Mouse (Mus musculus) neural tube, embryonic 15.5 days (tissue): ENCODE results near the gene Sv2a. TPM values are rescaled to one million over a fixed set of nuclear protein-coding genes. Genes with fewer than 3 reads are reported as not detected.
A peak's percentile ranks its signal among the peaks of the same experiment; 100 is the strongest.
"Not testable (repeated sequence)": the region's sequence is repeated elsewhere in the genome, so short reads cannot be mapped to it uniquely, and the experiment has no call there.

Experiments
- ATAC-seq: fragments of 200-750 bp; cut with Nextera tagmentation; 2 replicates; pipeline ENCODE4 v1.8.0; 2017; ENCODE audit warnings: mild to moderate bottlenecking, moderate TSS enrichment, moderate library complexity; ENCODE audit not compliant: low FRiP score
- H3K27ac ChIP-seq: fragments of 300-500 bp; sonication (generic); replicated peaks from 2 replicates; pipeline ENCODE4 v1.5.1; 2015; ENCODE audit warnings: mild to moderate bottlenecking, inconsistent platforms
- H3K27me3 ChIP-seq: fragments of 300-500 bp; sonication (generic); replicated peaks from 2 replicates; pipeline ENCODE4 v1.6.1; 2015; ENCODE audit warnings: inconsistent platforms
- H3K36me3 ChIP-seq: fragments of 300-500 bp; sonication (generic); 2 replicates; pipeline ENCODE4 v1.6.1; 2015; ENCODE audit warnings: inconsistent platforms
- H3K4me1 ChIP-seq: fragments of 300-500 bp; sonication (generic); 2 replicates; pipeline ENCODE4 v1.6.1; 2015; ENCODE audit warnings: inconsistent platforms
- H3K4me2 ChIP-seq: fragments of 300-500 bp; sonication (generic); 2 replicates; pipeline ENCODE4 v1.6.1; 2015; ENCODE audit warnings: inconsistent platforms, mild to moderate bottlenecking, moderate library complexity
- H3K4me3 ChIP-seq: fragments of 300-500 bp; sonication (generic); replicated peaks from 2 replicates; pipeline ENCODE4 v1.5.1; 2015; ENCODE audit warnings: mild to moderate bottlenecking, inconsistent platforms
- H3K9ac ChIP-seq: fragments of 300-500 bp; sonication (generic); replicated peaks from 2 replicates; pipeline ENCODE4 v1.6.1; 2015; ENCODE audit warnings: mild to moderate bottlenecking, inconsistent platforms
- H3K9me3 ChIP-seq: fragments of 300-500 bp; sonication (generic); replicated peaks from 2 replicates; pipeline ENCODE4 v1.6.1; 2016; ENCODE audit warnings: inconsistent platforms
- WGBS: fragments of 180-500 bp; shearing (Covaris S2); methylation state at CpG from one replicate; pipeline ENCODE4 v1.1.7; 2015; ENCODE audit warnings: mixed read lengths; 5-methylcytosine and 5-hydroxymethylcytosine counted together
- polyA plus RNA-seq: library from polyadenylated mRNA; unstranded; fragments of >200 nt; fragmentation: Nextera tagmentation; extraction: Ambion mirVana; gene quantifications from 2 replicates; pipeline ENCODE4 v1.2.1, GENCODE M21; 2015

The Sv2a gene
- polyA plus RNA-seq, 1 experiment from 2014 or later: 136 TPM

GRCm38 (mm10) chr3:96198601-96199251, 17.8 kb downstream of the Sv2a start:
- Histone ChIP-seq H3K4me2 (peak overlapping the region; percentile 99), H3K4me3 (peak overlapping the region; percentile 77; the same call in 1 of the 2 replicates), H3K4me1 (peaks cover 16% of the 10 kb centered on the region), H3K36me3 (peaks cover 19% of the 10 kb centered on the region)
- not testable (repeated sequence) for H3K27me3 ChIP-seq, ATAC-seq, H3K27ac ChIP-seq, H3K9ac ChIP-seq, H3K9me3 ChIP-seq
- WGBS: 32% methylated on average over 8 of the region's 8 CpGs

GRCm38 (mm10) chr3:96199731-96200130, 18.8 kb downstream of the Sv2a start:
- peaks cover 9% of the 10 kb centered on the region for H3K36me3 ChIP-seq
- WGBS: 92% methylated on average over 2 of the region's 2 CpGs
- peaks cover 16% of the 10 kb centered on the region for H3K4me1 ChIP-seq

GRCm38 (mm10) chr3:96207819-96208218, 26.9 kb downstream of the Sv2a start:
- Histone ChIP-seq H3K27me3 (no peaks in the 10 kb centered on the region), H3K4me2 (no peak overlapping the region), H3K9me3 (no peaks in the 10 kb centered on the region), H3K9ac (no peak overlapping the region), H3K4me1 (no peaks in the 10 kb centered on the region), H3K27ac (no peak overlapping the region), H3K36me3 (no peaks in the 10 kb centered on the region), H3K4me3 (no peak overlapping the region)
- WGBS: 86% methylated on average over 3 of the region's 3 CpGs
- no peak for ATAC-seq

More at GRCm38 (mm10) chr3:96199731-96200130, 18.8 kb downstream of the Sv2a start:
- ATAC-seq: no peak
- no peak overlapping the region for H3K27ac ChIP-seq
- no peaks in the 10 kb centered on the region; the same call in 1 of the 2 replicates for H3K27me3 ChIP-seq
- H3K9ac ChIP-seq: no peak overlapping the region
- no peaks in the 10 kb centered on the region for H3K9me3 ChIP-seq
- no peak overlapping the region for H3K4me3 ChIP-seq
- H3K4me2 ChIP-seq: no peak overlapping the region

GRCm38 (mm10) chr3:96209242-96209641, 28.3 kb downstream of the Sv2a start:
- WGBS: 33% methylated on average over 15 of the region's 15 CpGs

GRCm38 (mm10) chr3:96219191-96219641, 38.3 kb downstream of the Sv2a start:
- peak overlapping the region; percentile 91 for H3K4me2 ChIP-seq
- H3K4me1 ChIP-seq: peaks cover 31% of the 10 kb centered on the region
- peak overlapping the region; percentile 99 for H3K27ac ChIP-seq
- peak overlapping the region; percentile 67 for H3K4me3 ChIP-seq
- no peaks in the 10 kb centered on the region for H3K9me3 ChIP-seq
- under 1% methylated on average over 12 of the region's 12 CpGs for WGBS
- peak; percentile 55 for ATAC-seq
- peak overlapping the region; percentile 59 for H3K9ac ChIP-seq
- no peaks in the 10 kb centered on the region for H3K27me3 ChIP-seq
- no peaks in the 10 kb centered on the region for H3K36me3 ChIP-seq

More at GRCm38 (mm10) chr3:96209242-96209641, 28.3 kb downstream of the Sv2a start:
- Histone ChIP-seq H3K4me3 (no peak overlapping the region), H3K9me3 (no peaks in the 10 kb centered on the region), H3K27ac (no peak overlapping the region), H3K27me3 (no peaks in the 10 kb centered on the region), H3K4me2 (no peak overlapping the region), H3K9ac (no peak overlapping the region), H3K4me1 (no peaks in the 10 kb centered on the region), H3K36me3 (no peaks in the 10 kb centered on the region)
- no peak for ATAC-seq

- peak within 1 kb of the TSS; percentile 99 for H3K27ac ChIP-seq
- H3K4me3 ChIP-seq: peak within 1 kb of the TSS; percentile 67
- WGBS: under 1% methylated on average over 37 of the region's 37 CpGs
- H3K4me1 ChIP-seq: peaks cover 33% of the 10 kb centered on the region
- H3K27me3 ChIP-seq: no peaks in the 10 kb centered on the region
- H3K36me3 ChIP-seq: no peaks in the 10 kb centered on the region
- peak within 1 kb of the TSS; percentile 75 for H3K9ac ChIP-seq
- no peaks in the 10 kb centered on the region for H3K9me3 ChIP-seq
- H3K4me2 ChIP-seq: peak within 1 kb of the TSS; percentile 91
- peak; percentile 93 for ATAC-seq
Observed at GRCm38 (mm10) chr3:96219661-96220130, 38.7 kb downstream of the Sv2a start, which contains the start of the genes Bola1 and Hist2h2ab. Gene Bola1 (minus strand): TSS chr3:96219709. Gene Hist2h2ab (plus strand): TSS chr3:96219865.

DNA sequence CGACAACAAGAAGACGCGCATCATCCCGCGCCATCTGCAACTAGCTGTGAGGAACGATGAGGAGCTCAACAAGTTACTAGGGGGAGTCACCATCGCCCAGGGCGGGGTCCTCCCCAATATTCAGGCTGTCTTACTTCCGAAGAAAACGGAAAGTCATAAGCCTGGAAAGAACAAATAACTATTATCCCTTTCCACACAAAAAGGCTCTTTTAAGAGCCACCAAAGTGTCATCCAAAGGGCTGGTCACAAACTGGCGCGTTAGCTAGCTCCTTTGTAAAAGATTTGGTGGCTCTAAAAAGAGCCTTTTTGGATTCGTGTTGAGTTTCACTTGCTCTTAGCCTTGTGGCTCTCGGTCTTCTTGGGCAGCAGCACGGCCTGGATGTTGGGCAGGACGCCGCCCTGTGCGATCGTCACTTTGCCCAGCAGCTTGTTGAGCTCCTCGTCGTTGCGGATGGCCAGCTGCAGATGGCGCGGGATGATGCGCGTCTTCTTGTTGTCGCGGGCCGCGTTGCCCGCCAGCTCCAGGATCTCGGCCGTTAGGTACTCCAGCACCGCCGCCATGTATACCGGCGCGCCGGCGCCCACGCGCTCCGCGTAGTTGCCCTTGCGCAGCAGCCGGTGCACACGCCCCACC, 39.3 kb downstream of the Sv2a start:
- peak overlapping the region; percentile 75 for H3K9ac ChIP-seq
- H3K36me3 ChIP-seq, ATAC-seq, H3K27me3 ChIP-seq, H3K9me3 ChIP-seq: not testable (repeated sequence)
- peak overlapping the region; percentile 91 for H3K4me2 ChIP-seq
- peak overlapping the region; percentile 67 for H3K4me3 ChIP-seq
- peak overlapping the region; percentile 99 for H3K27ac ChIP-seq
- peaks cover 34% of the 10 kb centered on the region for H3K4me1 ChIP-seq
- 0% methylated on average over 31 of the region's 47 CpGs for WGBS

DNA sequence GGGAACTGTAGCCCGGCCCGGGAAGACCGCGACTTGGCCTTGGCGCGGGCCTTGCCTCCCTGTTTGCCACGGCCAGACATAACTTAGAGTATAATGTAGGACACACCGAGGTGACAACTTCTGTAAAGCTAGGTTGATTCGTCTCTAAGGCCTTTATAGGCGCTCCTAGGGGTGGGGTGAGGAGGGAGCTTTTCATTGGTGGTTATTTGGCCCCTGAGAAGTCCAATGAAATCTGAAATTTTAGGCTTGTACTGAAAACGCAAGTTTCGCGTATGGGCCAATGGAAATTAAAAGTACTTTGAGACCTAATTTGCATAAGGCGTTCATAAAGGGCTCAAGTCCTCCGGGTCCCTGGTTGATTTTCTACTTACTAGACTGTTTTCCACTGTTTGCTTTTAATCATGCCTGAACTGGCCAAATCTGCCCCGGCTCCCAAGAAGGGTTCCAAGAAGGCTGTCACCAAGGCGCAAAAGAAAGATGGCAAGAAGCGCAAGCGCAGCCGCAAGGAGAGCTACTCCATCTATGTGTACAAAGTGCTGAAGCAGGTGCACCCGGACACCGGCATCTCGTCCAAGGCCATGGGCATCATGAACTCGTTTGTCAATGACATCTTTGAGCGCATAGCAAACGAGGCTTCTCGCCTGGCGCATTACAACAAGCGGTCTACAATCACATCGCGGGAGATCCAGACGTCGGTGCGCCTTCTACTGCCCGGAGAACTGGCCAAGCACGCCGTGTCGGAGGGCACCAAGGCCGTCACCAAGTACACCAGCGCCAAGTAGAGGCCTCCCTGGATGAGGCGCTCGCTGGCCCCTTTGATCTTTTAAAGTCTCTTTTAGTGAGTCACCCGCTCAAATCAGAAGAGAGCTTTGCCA, 40.1 kb downstream of the Sv2a start, which contains the start of the genes Hist2h2ac and Hist2h2be:
Gene Hist2h2ac, minus strand, starts transcription at position 116 of the 875 bp plus-strand sequence.
Gene Hist2h2be, plus strand, starts transcription at position 355 of the 875 bp plus-strand sequence.
- Histone ChIP-seq H3K9me3 (no peaks in the 10 kb centered on the region), H3K9ac (peak within 1 kb of the TSS; percentile 75), H3K4me1 (peaks cover 36% of the 10 kb centered on the region), H3K4me3 (peak within 1 kb of the TSS; percentile 67), H3K27me3 (no peaks in the 10 kb centered on the region), H3K36me3 (no peaks in the 10 kb centered on the region), H3K27ac (peak within 1 kb of the TSS; percentile 99), H3K4me2 (peak within 1 kb of the TSS; percentile 91)
- peak; percentile 82 for ATAC-seq
- WGBS: under 1% methylated on average over 43 of the region's 43 CpGs

DNA sequence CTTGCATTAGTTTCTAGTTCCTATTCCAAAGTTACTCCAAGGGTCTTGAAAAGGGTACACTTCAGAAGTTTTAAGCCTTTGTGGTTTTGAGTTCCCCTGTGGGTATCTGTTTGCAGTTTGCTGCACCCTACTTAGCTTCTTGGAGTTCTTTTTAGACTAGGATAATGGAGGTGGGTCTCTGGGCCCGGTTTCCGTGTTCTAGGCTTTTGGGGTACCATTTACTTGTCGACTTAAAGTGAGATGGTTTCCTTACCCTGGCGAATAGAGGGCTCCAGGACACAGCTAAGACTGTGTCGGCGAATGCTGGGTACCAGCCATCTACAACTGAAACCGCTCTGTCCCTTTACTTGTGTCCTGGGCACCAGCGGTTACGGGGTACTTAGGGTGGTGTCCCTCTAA, 40.7 kb downstream of the Sv2a start:
- Histone ChIP-seq H3K4me2 (peak overlapping the region; percentile 91), H3K4me1 (peaks cover 36% of the 10 kb centered on the region), H3K27ac (peak overlapping the region; percentile 99), H3K9me3 (no peaks in the 10 kb centered on the region), H3K4me3 (peak overlapping the region; percentile 67), H3K36me3 (no peaks in the 10 kb centered on the region), H3K27me3 (no peaks in the 10 kb centered on the region), H3K9ac (peak overlapping the region; percentile 75)
- ATAC-seq: no peak
- WGBS: 15% methylated on average over 9 of the region's 9 CpGs

DNA sequence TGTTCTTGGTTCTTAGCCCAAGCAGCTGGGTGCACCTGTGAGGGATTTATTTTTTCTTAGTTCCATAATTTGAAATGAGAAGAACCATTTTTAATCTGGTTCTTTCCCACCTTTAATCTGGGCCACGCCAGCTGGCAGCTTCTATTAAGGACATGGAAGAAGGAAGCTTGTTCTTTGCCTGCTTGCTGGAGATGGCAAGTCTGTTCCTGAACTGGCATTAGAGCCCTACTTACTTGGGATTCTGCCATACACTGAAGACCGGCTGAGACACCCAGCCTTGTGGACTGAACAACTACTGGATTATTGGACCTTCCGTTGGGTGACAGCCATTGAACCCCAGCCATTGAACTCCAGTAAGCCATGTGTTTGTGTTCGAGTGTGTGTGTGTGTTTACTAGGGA, 41.8 kb downstream of the Sv2a start:
- 89% methylated on average over 4 of the region's 4 CpGs for WGBS
- 0 out of 2 replicates have a peak overlapping the region, but pooled peaks have one; percentile 67 for H3K4me3 ChIP-seq

DNA sequence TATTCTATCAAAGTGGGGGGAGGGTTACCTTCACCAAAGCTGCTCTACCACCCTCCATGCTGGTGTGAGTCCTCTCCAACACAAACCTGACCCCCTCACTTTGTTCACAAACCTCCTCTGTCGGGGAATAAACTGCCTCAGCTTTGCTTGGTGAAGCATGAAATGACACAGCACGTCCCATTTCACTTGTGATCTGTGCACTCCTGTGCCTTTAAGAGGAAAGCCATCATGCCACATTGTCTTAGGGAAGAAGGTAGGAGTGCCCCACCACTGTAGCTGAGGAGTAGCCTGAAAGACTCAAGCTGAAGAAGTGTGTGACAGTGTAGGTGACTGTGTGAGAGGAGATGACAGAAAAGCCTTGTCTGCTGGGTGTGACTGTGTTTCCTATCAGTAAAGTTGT, 44.5 kb downstream of the Sv2a start:
- H3K4me1 ChIP-seq: peaks cover 29% of the 10 kb centered on the region
- ATAC-seq: no peak
- H3K27me3 ChIP-seq: no peaks in the 10 kb centered on the region
- H3K9ac ChIP-seq: no peak overlapping the region
- no peak overlapping the region for H3K4me3 ChIP-seq
- no peaks in the 10 kb centered on the region for H3K36me3 ChIP-seq
- no peaks in the 10 kb centered on the region for H3K9me3 ChIP-seq
- 15% methylated on average over 2 of the region's 2 CpGs for WGBS
- H3K27ac ChIP-seq: no peak overlapping the region
- H3K4me2 ChIP-seq: no peak overlapping the region

More for the DNA sequence above, 41.8 kb downstream of the Sv2a start:
- Histone ChIP-seq H3K4me1 (peaks cover 36% of the 10 kb centered on the region), H3K4me2 (peak overlapping the region; percentile 91), H3K27me3 (no peaks in the 10 kb centered on the region), H3K9me3 (no peaks in the 10 kb centered on the region), H3K27ac (no peak overlapping the region), H3K36me3 (no peaks in the 10 kb centered on the region), H3K9ac (no peak overlapping the region)
- no peak for ATAC-seq
